Mouse (Mus musculus) CH12.LX (cell line): ENCODE results near the gene Lmod2. TPM values are rescaled to one million over a fixed set of nuclear protein-coding genes. Genes with fewer than 3 reads are reported as not detected.

Source experiments
- DNase-seq: peaks from one replicate; pipeline ENCODE4 v3.0.0-alpha.2; 2013; ENCODE audit errors: extremely low read depth
- H3K27ac ChIP-seq: 2 replicates; pipeline ENCODE4 v1.5.1; 2012; ENCODE audit warnings: low read depth, mild to moderate bottlenecking, control low read depth, moderate library complexity; ENCODE audit not compliant: insufficient read depth
- H3K27me3 ChIP-seq: replicated peaks from 2 replicates; pipeline ENCODE3; 2012; ENCODE audit warnings: inconsistent platforms
- H3K36me3 ChIP-seq, 2 experiments: replicated peaks in 1 of 2; 2 replicates each; pipeline versions ENCODE3 to v1.6.1; 2012; ENCODE audit warnings: inconsistent platforms in 1 of 2, low read length in 1 of 2, mild to moderate bottlenecking in 1 of 2, mixed read lengths in 1 of 2, moderate library complexity in 1 of 2; ENCODE audit not compliant: control insufficient read depth in 1 of 2, insufficient read depth in 1 of 2
- H3K4me1 ChIP-seq, 2 experiments: 2 replicates each; pipeline ENCODE4 v1.6.1; 2012; ENCODE audit warnings: inconsistent platforms in 1 of 2, moderate library complexity in 1 of 2; ENCODE audit not compliant: insufficient read depth in 2 of 2, control insufficient read depth in 1 of 2
- H3K4me2 ChIP-seq: 2 replicates; pipeline ENCODE4 v1.6.1; 2012; ENCODE audit warnings: low read depth, mild to moderate bottlenecking, control low read depth; ENCODE audit not compliant: poor library complexity, insufficient read depth, severe bottlenecking
- H3K4me3 ChIP-seq, 3 experiments: fragments of 150-350 bp in 1 of 3; sonication (generic) in 1 of 3; replicated peaks in 1 of 3; 2 replicates each; pipeline versions ENCODE3 to v1.5.1; 2011 to 2012; ENCODE audit warnings: low read depth in 2 of 3, low read length in 2 of 3, mild to moderate bottlenecking in 2 of 3, moderate library complexity in 2 of 3, control low read depth in 1 of 3, improper control_type of control experiment in 1 of 3, inconsistent platforms in 1 of 3, mixed read lengths in 1 of 3; ENCODE audit not compliant: poor library complexity in 1 of 3
- H3K79me2 ChIP-seq: replicated peaks from 2 replicates; pipeline ENCODE4 v1.6.1; 2012; ENCODE audit warnings: mild to moderate bottlenecking, moderate library complexity; ENCODE audit not compliant: control insufficient read depth, poor library complexity, insufficient read depth, severe bottlenecking; ENCODE audit errors: extremely low read depth
- H3K9ac ChIP-seq: 2 replicates; pipeline ENCODE4 v1.6.1; 2012; ENCODE audit warnings: low read depth, mild to moderate bottlenecking, control low read depth, moderate library complexity; ENCODE audit not compliant: insufficient read depth
- H3K9me3 ChIP-seq: replicated peaks from 2 replicates; pipeline ENCODE3; 2012; ENCODE audit warnings: low read length, inconsistent platforms, mixed read lengths
- BHLHE40 ChIP-seq: IDR thresholded peaks from 2 replicates; pipeline ENCODE4 v1.6.1; 2011; ENCODE audit warnings: mild to moderate bottlenecking, low read depth, low read length, improper control_type of control experiment
- CHD2 ChIP-seq: IDR thresholded peaks from 2 replicates; pipeline ENCODE4 v1.6.1; 2011; ENCODE audit warnings: low read length, improper control_type of control experiment
- GABPA ChIP-seq: IDR thresholded peaks from 2 replicates; pipeline ENCODE4 v1.6.1; 2012; ENCODE audit warnings: low read depth, low read length, improper control_type of control experiment, inconsistent platforms; ENCODE audit not compliant: insufficient replicate concordance
- IRF4 ChIP-seq: IDR thresholded peaks from 2 replicates; pipeline ENCODE4 v1.6.1; 2014; ENCODE audit warnings: low read depth, mild to moderate bottlenecking, inconsistent platforms, low read length, improper control_type of control experiment
- JUN ChIP-seq: IDR thresholded peaks from 2 replicates; pipeline ENCODE4 v1.6.1; 2011; ENCODE audit warnings: low read depth, mild to moderate bottlenecking, low read length, improper control_type of control experiment, moderate library complexity; ENCODE audit not compliant: insufficient read depth
- KAT2A ChIP-seq: IDR thresholded peaks from 2 replicates; pipeline ENCODE4 v1.6.1; 2012; ENCODE audit warnings: low read length, improper control_type of control experiment, inconsistent platforms; ENCODE audit not compliant: insufficient replicate concordance
- MAFK ChIP-seq: IDR thresholded peaks from 2 replicates; pipeline ENCODE4 v1.6.1; 2011; ENCODE audit warnings: low read length, improper control_type of control experiment; ENCODE audit not compliant: insufficient replicate concordance
- MAZ ChIP-seq: IDR thresholded peaks from 2 replicates; pipeline ENCODE4 v1.6.1; 2012; ENCODE audit warnings: low read depth, mild to moderate bottlenecking, inconsistent platforms, low read length, improper control_type of control experiment, moderate library complexity
- MXI1 ChIP-seq: IDR thresholded peaks from 2 replicates; pipeline ENCODE4 v1.6.1; 2011; ENCODE audit warnings: mild to moderate bottlenecking, low read depth, low read length, improper control_type of control experiment
- MYC ChIP-seq: IDR thresholded peaks from 2 replicates; pipeline ENCODE4 v1.6.1; 2011; ENCODE audit warnings: low read depth, mild to moderate bottlenecking, improper control_type of control experiment, low read length
- NELFE ChIP-seq: IDR thresholded peaks from 2 replicates; pipeline ENCODE4 v1.6.1; 2011; ENCODE audit warnings: low read depth, low read length, improper control_type of control experiment
- RAD21 ChIP-seq: IDR thresholded peaks from 2 replicates; pipeline ENCODE4 v1.6.1; 2011; ENCODE audit warnings: low read depth, mild to moderate bottlenecking, low read length, improper control_type of control experiment, moderate library complexity
- USF1 ChIP-seq: IDR thresholded peaks from 2 replicates; pipeline ENCODE4 v1.6.1; 2014; ENCODE audit warnings: low read depth, mild to moderate bottlenecking, inconsistent platforms, low read length, improper control_type of control experiment
- ZKSCAN1 ChIP-seq: IDR thresholded peaks from 2 replicates; pipeline ENCODE4 v1.6.1; 2012; ENCODE audit warnings: low read depth, inconsistent platforms, low read length, improper control_type of control experiment, borderline replicate concordance
- ZMIZ1 ChIP-seq: IDR thresholded peaks from 2 replicates; pipeline ENCODE4 v1.6.1; 2012; ENCODE audit warnings: low read depth, mild to moderate bottlenecking, inconsistent platforms, low read length, improper control_type of control experiment
- ZNF384 ChIP-seq: IDR thresholded peaks from 2 replicates; pipeline ENCODE4 v1.6.1; 2012; ENCODE audit warnings: low read depth, low read length, improper control_type of control experiment, inconsistent platforms
- dilution Hi-C: fragments of 300-500 bp; cut with MboI; formaldehyde crosslinking; loops from 2 replicates; pipeline ENCODE4 v1.14.3; 2020; ENCODE audit warnings: low sequenced_read_pairs; ENCODE audit not compliant: extremely low pct_unique_long_range_greater_than_20kb, extremely low pct_ligation_motif_present
- in situ Hi-C: fragments of 300-500 bp; cut with MboI; formaldehyde crosslinking; loops from 3 replicates; pipeline ENCODE4 v1.14.3; 2019; ENCODE audit warnings: low sequenced_read_pairs, low pct_ligation_motif_present, low pct_unique_long_range_greater_than_20kb, mixed read lengths
- polyA plus RNA-seq: library from polyadenylated mRNA; unstranded; fragments of >175 nt; gene quantifications from 2 replicates; pipeline ENCODE4 v1.2.1, GENCODE M21; 2012; ENCODE audit warnings: low read depth; ENCODE audit not compliant: insufficient read length
- total RNA-seq, 2 experiments: library from RNA; depleted of rRNA; stranded (reverse); fragments of 300-350 nt in 1 of 2; fragments of >200 nt in 1 of 2; gene quantifications; 2 replicates each; pipeline ENCODE4 v1.2.3; 2012 to 2014

Lmod2 gene
- total and polyA plus RNA-seq, 3 experiments: not detected

- peaks cover 0 to 60% of the 10 kb centered on the region in 2 experiments; a peak in 3 of 4 replicates for H3K4me1 ChIP-seq
These were observed 49.6 kb downstream of the Lmod2 start for GRCm38 (mm10) chr6:24647103-24647691.

GRCm38 (mm10) chr6:24648403-24648802, 50.8 kb downstream of the Lmod2 start:
- H3K4me1 ChIP-seq: peaks cover 0 to 48% of the 10 kb centered on the region in 2 experiments; a peak in 3 of 4 replicates
- H3K79me2 ChIP-seq: peaks cover 39% of the 10 kb centered on the region
- no peak for TF ChIP-seq BHLHE40
- no peak for TF ChIP-seq GABPA
- TF ChIP-seq ZNF384: no peak
- no peak for TF ChIP-seq USF1
- no peak for TF ChIP-seq ZMIZ1
- TF ChIP-seq NELFE: no peak
- TF ChIP-seq JUN: no peak
- TF ChIP-seq ZKSCAN1: no peak
- TF ChIP-seq MXI1: no peak
- no peak for TF ChIP-seq MYC

More at GRCm38 (mm10) chr6:24647103-24647691, 49.6 kb downstream of the Lmod2 start:
- dilution Hi-C loops: no loop called here
- Histone ChIP-seq H3K27me3 (no peaks in the 10 kb centered on the region), H3K9me3 (no peaks in the 10 kb centered on the region), H3K36me3 (peaks cover 0 to 26% of the 10 kb centered on the region in 2 experiments), H3K4me3 (no peak overlapping the region), H3K9ac (no peak overlapping the region), H3K27ac (no peak overlapping the region), H3K79me2 (peaks cover 38% of the 10 kb centered on the region), H3K4me2 (no peak overlapping the region)
- in situ Hi-C loops: no loop called here
- TF ChIP-seq MXI1 (no peak), BHLHE40 (no peak), IRF4 (no peak), MAZ (no peak), KAT2A (no peak), CHD2 (no peak), RAD21 (no peak), MYC (no peak), MAFK (no peak)
- DNase-seq: no peak

More at GRCm38 (mm10) chr6:24648403-24648802, 50.8 kb downstream of the Lmod2 start:
- Histone ChIP-seq H3K9ac (no peak overlapping the region), H3K4me3 (no peak overlapping the region), H3K27me3 (no peaks in the 10 kb centered on the region), H3K27ac (no peak overlapping the region), H3K4me2 (no peak overlapping the region), H3K9me3 (no peaks in the 10 kb centered on the region), H3K36me3 (peaks cover 0 to 22% of the 10 kb centered on the region in 2 experiments)
- DNase-seq: no peak
- dilution Hi-C loops: no loop called here
- in situ Hi-C loops: no loop called here
